Mouse (Mus musculus) heart, adult 18-20 months (tissue): ENCODE data around the gene Rabep2. TPM values are rescaled to one million over a fixed set of nuclear protein-coding genes. Genes with fewer than 3 reads are reported as not detected.
"Not testable (repeated sequence)": the region's sequence is repeated elsewhere in the genome, so short reads cannot be mapped to it uniquely, and the experiment has no call there.

Experiments
- DNase-seq, 2 experiments: peaks; one replicate each; pipeline ENCODE4 v3.0.0; 2021 to 2022; ENCODE audit warnings: mixed read lengths in 1 of 2
- long read RNA-seq, 2 experiments: library from polyadenylated mRNA; stranded (forward); transcript quantifications; one replicate each; pipeline ENCODE4 v2.0.0; 2021
- total RNA-seq, 2 experiments: library from RNA; stranded (reverse); gene quantifications; 2 replicates each; pipeline ENCODE4 v1.2.3; 2021

The Rabep2 gene
- 1 to 10 TPM; 5.5 to 7.5 TPM for total RNA-seq
- long read RNA-seq, experiment 1, partial matches to known transcripts, result 0 of 15 reads
- long read RNA-seq, experiment 1, other reads (novel, unspliced or antisense), result 14 of 15 reads
- long read RNA-seq, experiment 2, partial matches to known transcripts, result 0 of 11 reads
- long read RNA-seq, experiment 2, other reads (novel, unspliced or antisense), result 11 of 11 reads

- peak; percentile 95 to 98 for DNase-seq
Measured at GRCm38 (mm10) chr7:126428631-126429502, at the start of gene Rabep2. Gene Rabep2 (plus strand): TSS chr7:126428759.

DNA sequence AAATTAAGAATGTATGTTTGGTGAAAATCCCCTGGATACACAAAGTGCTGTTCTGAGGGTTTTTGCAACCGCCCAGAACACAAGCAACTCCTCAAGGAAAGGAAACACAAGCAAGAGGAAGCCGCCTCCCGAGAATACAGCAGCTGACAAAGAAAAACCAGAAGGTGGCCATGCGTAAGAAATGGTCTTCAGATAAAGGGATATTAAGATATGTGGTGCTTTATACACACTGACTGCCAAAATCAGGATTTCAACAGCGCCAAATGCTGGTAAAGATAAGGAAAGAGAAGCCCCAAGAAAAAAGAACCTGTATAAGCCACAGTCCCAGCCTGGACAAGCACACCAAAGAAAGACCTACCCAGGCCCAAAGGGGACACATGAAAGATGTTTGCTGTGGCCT lies 45.0 kb upstream of the Rabep2 start:
- DNase-seq, result no peak

DNA sequence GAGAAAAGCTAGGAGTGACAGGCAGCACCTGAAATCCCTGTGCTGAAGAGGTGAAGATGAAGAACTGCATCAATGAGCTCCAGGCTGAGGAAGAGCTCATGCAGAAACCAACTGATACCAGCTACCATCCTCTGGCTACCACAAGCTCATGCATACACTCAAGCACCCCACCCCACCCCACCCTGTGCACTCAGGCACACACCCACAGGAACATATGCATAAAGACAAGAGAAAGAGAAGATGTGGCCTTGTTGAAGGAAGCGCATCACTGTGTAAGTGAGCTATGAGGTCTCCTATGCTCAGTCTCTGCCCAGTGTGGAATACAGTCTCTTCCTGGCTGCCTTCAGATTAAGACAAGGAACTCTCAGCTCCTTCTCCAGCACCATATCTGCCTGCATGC lies 40.4 kb upstream of the Rabep2 start:
- no peak for DNase-seq

DNA sequence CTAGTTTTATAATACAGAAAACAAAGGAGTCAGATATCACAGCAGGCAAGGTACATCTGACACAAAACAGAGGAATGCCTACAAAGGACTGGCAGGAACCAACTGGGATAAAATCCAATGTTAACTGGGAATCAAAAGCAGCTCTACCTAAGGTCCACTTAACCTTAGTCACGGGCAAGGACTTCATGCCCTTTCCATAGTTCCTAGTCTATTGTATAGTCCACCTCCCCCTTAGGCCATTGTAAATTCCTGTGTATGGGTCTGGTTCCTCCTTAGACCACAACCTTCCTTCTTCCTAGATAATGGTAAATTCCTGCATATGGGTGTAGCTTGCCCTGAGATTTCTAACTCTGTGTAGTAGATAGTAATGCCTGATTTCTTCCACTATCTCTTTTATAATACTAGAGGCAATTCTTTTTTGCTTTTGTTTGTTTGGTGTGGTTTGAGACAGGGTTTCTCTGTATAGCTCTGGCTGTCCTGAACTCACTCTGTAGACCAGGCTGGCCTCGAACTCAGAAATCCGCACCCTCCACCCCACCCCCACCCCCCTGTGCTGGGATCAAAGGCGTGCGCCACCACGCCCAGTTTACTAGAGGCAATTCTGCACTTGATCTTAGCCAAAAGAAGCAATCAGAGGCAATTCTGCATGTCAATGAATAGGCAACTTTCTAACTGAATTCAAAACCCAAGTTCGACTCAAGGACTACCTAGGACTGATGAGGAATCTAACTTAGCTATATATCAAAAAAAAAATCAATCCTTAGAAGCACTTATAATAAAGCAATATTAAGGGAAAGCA lies 36.3 kb upstream of the Rabep2 start:
- not testable (repeated sequence) for DNase-seq

GRCm38 (mm10) chr7:126396298-126397119 lies 32.0 kb upstream of the Rabep2 start, which contains the start of gene Nfatc2ip:
Gene Nfatc2ip (minus strand): TSS chr7:126396737.
- peak; percentile 98 to 99 for DNase-seq

- DNase-seq, result peak in 1 of 2 experiments; percentile 21
Measured at GRCm38 (mm10) chr7:126397221-126397620, 31.3 kb upstream of the Rabep2 start.

GRCm38 (mm10) chr7:126397822-126398221 lies 30.7 kb upstream of the Rabep2 start:
- DNase-seq, result no peak

GRCm38 (mm10) chr7:126399548-126399947 lies 29.0 kb upstream of the Rabep2 start:
- DNase-seq, result peak; percentile 76 to 90

- DNase-seq, result not testable (repeated sequence)
Measured at GRCm38 (mm10) chr7:126402518-126402917, 26.0 kb upstream of the Rabep2 start.

DNA sequence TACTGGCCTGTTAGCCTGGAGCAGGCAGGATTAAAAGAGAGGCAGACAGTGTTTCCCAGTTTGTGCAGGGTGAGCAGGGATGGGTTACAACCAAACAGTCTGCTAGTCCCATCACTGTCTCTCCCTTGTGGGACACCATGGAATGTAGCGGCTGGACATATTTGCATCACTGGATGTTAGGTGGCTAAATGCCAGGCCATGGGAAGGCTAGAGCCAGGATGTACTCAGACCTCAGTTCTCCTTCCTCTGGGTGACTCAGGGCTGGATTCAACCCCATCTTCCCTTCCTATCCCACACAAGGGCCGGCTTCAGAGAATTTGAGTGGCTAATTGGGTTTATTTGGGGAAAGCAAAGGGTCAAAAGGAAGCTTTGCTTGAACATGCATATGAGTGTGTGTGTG lies 19.9 kb upstream of the Rabep2 start:
- no peak for DNase-seq

DNA sequence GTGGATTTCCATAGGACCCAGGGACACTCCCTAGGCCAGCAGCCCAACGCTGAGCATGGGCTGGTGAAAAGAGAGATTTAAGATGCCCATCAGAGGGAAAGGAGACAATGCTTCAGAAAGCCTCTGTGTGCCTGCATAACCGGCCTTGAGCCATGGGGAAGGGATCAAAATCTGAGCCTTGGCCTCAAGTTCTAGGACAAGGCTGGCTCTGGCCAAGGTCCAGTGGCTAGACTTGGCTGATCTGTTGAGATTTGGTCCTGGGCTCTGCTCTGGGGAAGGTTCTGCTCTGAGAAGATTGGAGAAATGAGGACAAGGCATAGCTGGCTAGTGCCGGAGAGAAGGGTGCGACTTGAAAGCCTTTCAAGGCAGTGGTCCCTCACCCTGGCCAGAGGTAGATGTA lies 17.5 kb upstream of the Rabep2 start:
- no peak for DNase-seq

DNA sequence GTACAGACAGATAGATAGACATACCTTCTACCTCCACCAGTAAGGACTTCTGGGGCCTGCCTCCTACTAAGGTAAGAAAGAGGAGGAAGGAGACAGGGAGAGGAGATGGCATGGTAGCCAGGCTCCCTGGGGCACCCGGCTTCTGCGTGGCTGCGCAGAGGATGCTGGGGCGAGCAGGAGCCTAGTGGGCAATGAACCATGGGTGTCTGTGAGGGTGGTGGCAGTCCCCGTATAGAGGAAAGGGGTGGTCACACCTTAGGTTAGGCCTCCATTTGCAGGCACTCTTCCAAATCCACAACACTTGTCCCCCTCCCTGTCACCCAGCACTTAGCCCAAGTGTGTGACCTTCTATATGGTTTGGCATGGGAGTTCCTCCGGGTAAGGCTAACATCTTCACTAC lies 13.8 kb upstream of the Rabep2 start, which contains the start of gene Cd19:
TSS of gene Cd19 (minus strand) at position 165 of the 400 bp plus-strand sequence.
- DNase-seq, result peak in 1 of 2 experiments; percentile 18

GRCm38 (mm10) chr7:126416615-126417014 lies 11.9 kb upstream of the Rabep2 start:
- no peak for DNase-seq

- no peak for DNase-seq
Measured at GRCm38 (mm10) chr7:126417045-126417444, 11.5 kb upstream of the Rabep2 start.

- DNase-seq, result no peak
Measured at GRCm38 (mm10) chr7:126417606-126418005, 11.0 kb upstream of the Rabep2 start.

- no peak for DNase-seq
Measured at GRCm38 (mm10) chr7:126418496-126418895, 10.1 kb upstream of the Rabep2 start.

GRCm38 (mm10) chr7:126421756-126422155 lies 6.8 kb upstream of the Rabep2 start:
- no peak for DNase-seq

GRCm38 (mm10) chr7:126424161-126424560 lies 4.4 kb upstream of the Rabep2 start:
- DNase-seq, result no peak

DNA sequence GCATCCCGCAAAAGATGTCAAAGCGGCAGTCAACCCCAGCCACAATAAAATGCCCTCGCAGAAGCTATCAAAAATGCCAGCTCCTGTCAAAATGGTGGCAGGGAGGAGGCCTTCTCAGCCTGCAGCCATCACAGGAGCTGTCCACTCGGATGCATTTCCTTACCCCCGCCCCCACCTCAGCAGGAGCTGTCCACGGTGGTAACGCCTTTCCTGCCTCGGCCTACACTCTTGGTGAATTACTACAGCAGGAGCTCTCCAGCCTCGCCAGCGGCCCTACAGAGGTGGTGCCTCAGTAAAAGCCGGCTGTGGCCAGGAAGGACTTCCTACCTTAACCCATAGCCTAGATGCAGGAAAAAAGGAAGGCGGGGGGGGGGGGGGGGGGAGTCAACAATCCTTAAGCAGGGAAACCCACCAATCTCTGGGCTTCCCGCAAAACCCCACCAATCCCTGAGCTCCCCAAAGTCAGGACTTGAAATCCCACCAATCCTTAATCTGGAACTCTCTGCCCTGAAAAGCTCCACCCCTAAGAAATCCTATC lies 1.2 kb upstream of the Rabep2 start:
- DNase-seq, result no peak

- no peak for DNase-seq
Measured at GRCm38 (mm10) chr7:126428154-126428553, 405 bp upstream of the Rabep2 start.

DNA sequence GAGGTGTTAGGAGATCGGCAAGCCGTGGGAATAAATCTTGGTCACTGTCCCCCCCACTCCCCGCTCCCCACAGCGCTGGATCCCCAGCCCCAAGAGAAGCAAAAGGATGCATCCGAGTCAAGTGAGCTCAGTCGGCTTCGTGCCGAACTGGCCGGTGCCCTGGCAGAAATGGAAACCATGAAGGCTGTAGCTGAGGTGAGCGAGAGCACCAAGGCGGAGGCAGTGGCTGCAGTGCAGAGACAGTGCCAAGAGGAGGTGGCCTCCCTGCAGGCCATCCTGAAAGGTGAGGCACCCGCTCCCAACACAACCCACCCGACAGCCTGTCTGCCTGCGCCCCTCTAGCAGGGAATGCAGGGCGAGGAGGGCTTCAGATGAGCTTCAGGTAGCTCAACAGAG lies 942 bp downstream of the Rabep2 start:
- no peak for DNase-seq
